Mouse (Mus musculus) neural tube, embryonic 10.5 days (tissue): Measurements from ENCODE around the gene Immp1l.

ENCODE experiments used
- DNase-seq: peaks from one replicate; pipeline ENCODE4 v3.0.0-alpha.2; 2017; ENCODE audit warnings: low spot score; ENCODE audit errors: extremely low spot score

The Immp1l gene

DNA sequence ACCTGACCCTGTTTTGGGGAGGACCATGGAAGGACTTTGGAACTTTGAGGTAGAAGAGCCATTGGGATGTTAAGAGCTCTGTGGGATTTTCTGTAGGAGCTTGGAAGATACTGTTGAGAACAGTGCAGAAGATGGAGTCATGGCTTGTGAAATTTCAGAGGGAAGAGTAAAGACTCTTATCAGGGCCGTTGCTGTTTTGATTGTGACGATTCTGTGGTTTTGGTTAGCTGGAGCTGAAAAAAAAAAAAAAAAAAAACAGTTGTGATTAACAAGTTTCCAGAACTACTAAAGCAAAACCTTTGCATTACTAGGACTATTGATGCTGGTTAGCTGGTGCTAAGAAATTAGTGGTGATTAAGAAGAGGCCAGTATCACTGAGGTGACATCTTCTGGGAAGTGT is 104.0 kb downstream of the Immp1l start:
- DNase-seq = no peak
